Mouse (Mus musculus) heart, embryonic 10.5 days (tissue): ENCODE measurements around the gene Pde3a. TPM values are rescaled to one million over a fixed set of nuclear protein-coding genes. Genes with fewer than 3 reads are reported as not detected.

Experiments
- DNase-seq: peaks from one replicate; pipeline ENCODE4 v3.0.0-alpha.2; 2017; ENCODE audit warnings: low spot score
- H3K27ac ChIP-seq: fragments of 300-500 bp; sonication (generic); 2 replicates; pipeline ENCODE4 v1.5.1; 2016; ENCODE audit warnings: mild to moderate bottlenecking
- H3K27me3 ChIP-seq: fragments of 300-500 bp; sonication (generic); 2 replicates; pipeline ENCODE4 v1.6.1; 2016; ENCODE audit warnings: mild to moderate bottlenecking; ENCODE audit not compliant: poor library complexity, insufficient read depth, severe bottlenecking
- H3K36me3 ChIP-seq: fragments of 300-500 bp; sonication (generic); 2 replicates; pipeline ENCODE4 v1.6.1; 2016; ENCODE audit warnings: mild to moderate bottlenecking, moderate library complexity
- H3K4me1 ChIP-seq: fragments of 300-500 bp; sonication (generic); 2 replicates; pipeline ENCODE4 v1.6.1; 2016; ENCODE audit warnings: mild to moderate bottlenecking
- H3K4me3 ChIP-seq: fragments of 300-500 bp; sonication (generic); 2 replicates; pipeline ENCODE4 v1.5.1; 2016; ENCODE audit warnings: mild to moderate bottlenecking, moderate library complexity
- H3K9me3 ChIP-seq: fragments of 300-500 bp; sonication (generic); 2 replicates; pipeline ENCODE4 v1.6.1; 2016; ENCODE audit warnings: mild to moderate bottlenecking, moderate library complexity
- WGBS: fragments of 180-500 bp; shearing (Covaris S2); methylation state at CpG from one replicate; pipeline ENCODE4 v1.1.7; 2016; 5-methylcytosine and 5-hydroxymethylcytosine counted together
- polyA plus RNA-seq: library from polyadenylated mRNA; unstranded; fragments of >200 nt; fragmentation: Nextera tagmentation; extraction: Ambion mirVana; gene quantifications from 2 replicates; pipeline ENCODE4 v1.2.1, GENCODE M21; 2016

Gene Pde3a
- polyA plus RNA-seq = 7.3 and 7.5 TPM in 2 replicates

GRCm38 (mm10) chr6:141248691-141249584 lies at the start of gene Pde3a:
Gene Pde3a, plus strand, starts transcription at chr6:141249269.
- WGBS = under 1% methylated on average over 25 of the region's 28 CpGs
- no peaks in the 10 kb centered on the region for H3K36me3 ChIP-seq
- peak; percentile 74 for DNase-seq
- peak within 1 kb of the TSS; percentile 85 for H3K4me3 ChIP-seq
- peaks cover 24% of the 10 kb centered on the region for H3K4me1 ChIP-seq
- peak within 1 kb of the TSS; percentile 96 for H3K27ac ChIP-seq
- 0 out of 2 replicates have a peak, but pooled peaks cover 4% of the 10 kb centered on the region for H3K27me3 ChIP-seq
- H3K9me3 ChIP-seq = no peaks in the 10 kb centered on the region

- H3K9me3 ChIP-seq = no peaks in the 10 kb centered on the region
- H3K36me3 ChIP-seq = no peaks in the 10 kb centered on the region
- H3K4me1 ChIP-seq = no peaks in the 10 kb centered on the region
- no peaks in the 10 kb centered on the region for H3K27me3 ChIP-seq
- H3K4me3 ChIP-seq = no peak overlapping the region
- DNase-seq = no peak
- H3K27ac ChIP-seq = no peak overlapping the region
Measured at GRCm38 (mm10) chr6:141200173-141200615, 48.9 kb upstream of the Pde3a start.

- Histone ChIP-seq H3K9me3 (no peaks in the 10 kb centered on the region), H3K4me3 (no peak overlapping the region), H3K36me3 (no peaks in the 10 kb centered on the region), H3K27ac (no peak overlapping the region), H3K27me3 (no peaks in the 10 kb centered on the region), H3K4me1 (no peaks in the 10 kb centered on the region)
- no peak for DNase-seq
- 79% methylated on average over 6 of the region's 6 CpGs for WGBS
Measured at GRCm38 (mm10) chr6:141207531-141207930, 41.5 kb upstream of the Pde3a start.

GRCm38 (mm10) chr6:141208283-141208872 lies 40.7 kb upstream of the Pde3a start:
- WGBS = 79% methylated on average over 1 of the region's 1 CpGs
- Histone ChIP-seq H3K4me1 (no peaks in the 10 kb centered on the region), H3K36me3 (no peaks in the 10 kb centered on the region), H3K27me3 (no peaks in the 10 kb centered on the region), H3K9me3 (no peaks in the 10 kb centered on the region), H3K27ac (no peak overlapping the region), H3K4me3 (no peak overlapping the region)
- DNase-seq = no peak

- Histone ChIP-seq H3K36me3 (no peaks in the 10 kb centered on the region), H3K4me3 (no peak overlapping the region), H3K27ac (no peak overlapping the region), H3K9me3 (no peaks in the 10 kb centered on the region), H3K4me1 (no peaks in the 10 kb centered on the region), H3K27me3 (no peaks in the 10 kb centered on the region)
- WGBS = 88% methylated on average over 3 of the region's 3 CpGs
- no peak for DNase-seq
Measured at GRCm38 (mm10) chr6:141210021-141210420, 39.0 kb upstream of the Pde3a start.

- Histone ChIP-seq H3K9me3 (no peaks in the 10 kb centered on the region), H3K4me3 (no peak overlapping the region), H3K27ac (no peak overlapping the region), H3K4me1 (no peaks in the 10 kb centered on the region), H3K27me3 (no peaks in the 10 kb centered on the region), H3K36me3 (no peaks in the 10 kb centered on the region)
- DNase-seq = no peak
- 72% methylated on average over 3 of the region's 3 CpGs for WGBS
Measured at GRCm38 (mm10) chr6:141221081-141221480, 28.0 kb upstream of the Pde3a start.

GRCm38 (mm10) chr6:141226851-141227657 lies 22.0 kb upstream of the Pde3a start:
- Histone ChIP-seq H3K4me1 (no peaks in the 10 kb centered on the region), H3K36me3 (no peaks in the 10 kb centered on the region), H3K4me3 (no peak overlapping the region), H3K27ac (no peak overlapping the region), H3K27me3 (no peaks in the 10 kb centered on the region), H3K9me3 (no peaks in the 10 kb centered on the region)
- no peak for DNase-seq
- 83% methylated on average over 15 of the region's 15 CpGs for WGBS

GRCm38 (mm10) chr6:141227658-141228005 lies 21.4 kb upstream of the Pde3a start:
- DNase-seq = no peak
- no peak overlapping the region for H3K27ac ChIP-seq
- H3K36me3 ChIP-seq = no peaks in the 10 kb centered on the region
- 72% methylated on average over 3 of the region's 3 CpGs for WGBS
- H3K4me3 ChIP-seq = no peak overlapping the region
- H3K9me3 ChIP-seq = no peaks in the 10 kb centered on the region
- H3K27me3 ChIP-seq = no peaks in the 10 kb centered on the region
- no peaks in the 10 kb centered on the region for H3K4me1 ChIP-seq

GRCm38 (mm10) chr6:141232756-141233382 lies 16.2 kb upstream of the Pde3a start:
- no peaks in the 10 kb centered on the region for H3K36me3 ChIP-seq
- no peak overlapping the region for H3K27ac ChIP-seq
- 53% methylated on average over 6 of the region's 6 CpGs for WGBS
- no peaks in the 10 kb centered on the region for H3K9me3 ChIP-seq
- no peaks in the 10 kb centered on the region for H3K27me3 ChIP-seq
- H3K4me1 ChIP-seq = no peaks in the 10 kb centered on the region
- H3K4me3 ChIP-seq = no peak overlapping the region
- no peak for DNase-seq

GRCm38 (mm10) chr6:141241809-141242208 lies 7.3 kb upstream of the Pde3a start:
- WGBS = 73% methylated on average over 1 of the region's 1 CpGs
- Histone ChIP-seq H3K4me3 (no peak overlapping the region), H3K27me3 (no peaks in the 10 kb centered on the region), H3K9me3 (no peaks in the 10 kb centered on the region), H3K36me3 (no peaks in the 10 kb centered on the region), H3K4me1 (no peaks in the 10 kb centered on the region), H3K27ac (no peak overlapping the region)
- DNase-seq = no peak

- H3K9me3 ChIP-seq = no peaks in the 10 kb centered on the region
- no peaks in the 10 kb centered on the region for H3K36me3 ChIP-seq
- no peak for DNase-seq
- H3K27ac ChIP-seq = no peak overlapping the region
- 75% methylated on average over 4 of the region's 4 CpGs for WGBS
- no peak overlapping the region for H3K4me3 ChIP-seq
- H3K4me1 ChIP-seq = peaks cover 6% of the 10 kb centered on the region; the same call in 1 of the 2 replicates
- H3K27me3 ChIP-seq = no peaks in the 10 kb centered on the region
Measured at GRCm38 (mm10) chr6:141245089-141245488, 4.0 kb upstream of the Pde3a start.

- Histone ChIP-seq H3K9me3 (no peaks in the 10 kb centered on the region), H3K27me3 (0 out of 2 replicates have a peak, but pooled peaks cover 2% of the 10 kb centered on the region), H3K4me1 (peaks cover 10% of the 10 kb centered on the region), H3K27ac (no peak overlapping the region), H3K36me3 (no peaks in the 10 kb centered on the region), H3K4me3 (no peak overlapping the region)
- WGBS = 79% methylated on average over 6 of the region's 6 CpGs
- no peak for DNase-seq
Measured at GRCm38 (mm10) chr6:141246391-141246790, 2.7 kb upstream of the Pde3a start.
